Mouse (Mus musculus) forebrain, embryonic 14.5 days (tissue): ENCODE measurements around the gene Dmbt1. TPM values are rescaled to one million over a fixed set of nuclear protein-coding genes. Genes with fewer than 3 reads are reported as not detected.

Experiments
- ATAC-seq: fragments of 200-750 bp; cut with Nextera tagmentation; 2 replicates; pipeline ENCODE4 v1.8.0; 2017; ENCODE audit warnings: mild to moderate bottlenecking, moderate library complexity
- DNase-seq: peaks from one replicate; pipeline ENCODE4 v3.0.0-alpha.2; 2015; ENCODE audit warnings: low spot score
- H3K27ac ChIP-seq: fragments of 300-500 bp; sonication (generic); 2 replicates; pipeline ENCODE4 v1.5.1; 2014; ENCODE audit warnings: low read depth, mild to moderate bottlenecking, control low read depth, low read length, moderate library complexity
- H3K27me3 ChIP-seq: fragments of 300-500 bp; sonication (generic); replicated peaks from 2 replicates; pipeline ENCODE4 v1.6.1; 2014; ENCODE audit warnings: low read length, control low read depth, mixed read lengths; ENCODE audit not compliant: control insufficient read depth, insufficient read depth
- H3K36me3 ChIP-seq: fragments of 300-500 bp; sonication (generic); 2 replicates; pipeline ENCODE4 v1.6.1; 2014; ENCODE audit warnings: low read length, control low read depth; ENCODE audit not compliant: control insufficient read depth, insufficient read depth
- H3K4me1 ChIP-seq: fragments of 300-500 bp; sonication (generic); 2 replicates; pipeline ENCODE4 v1.6.1; 2014; ENCODE audit warnings: antibody characterized with exemption, low read length, control low read depth; ENCODE audit not compliant: control insufficient read depth, insufficient read depth
- H3K4me2 ChIP-seq: fragments of 300-500 bp; sonication (generic); 2 replicates; pipeline ENCODE4 v1.6.1; 2014; ENCODE audit warnings: mild to moderate bottlenecking, control low read depth, low read length
- H3K4me3 ChIP-seq: fragments of 300-500 bp; sonication (generic); 2 replicates; pipeline ENCODE4 v1.5.1; 2014; ENCODE audit warnings: low read depth, low read length, control low read depth
- H3K9ac ChIP-seq: fragments of 300-500 bp; sonication (generic); 2 replicates; pipeline ENCODE4 v1.6.1; 2014; ENCODE audit warnings: mild to moderate bottlenecking, low read length, control low read depth, moderate library complexity
- H3K9me3 ChIP-seq: fragments of 300-500 bp; sonication (generic); replicated peaks from 2 replicates; pipeline ENCODE4 v1.6.1; 2016; ENCODE audit warnings: low read length, control low read depth, mixed read lengths; ENCODE audit not compliant: control insufficient read depth
- WGBS: fragments of 180-500 bp; shearing (Covaris S2); extraction: QIAGEN DNeasy Blood & Tissue Kit; methylation state at CpG from one replicate; pipeline ENCODE4 v1.1.7; 2014; 5-methylcytosine and 5-hydroxymethylcytosine counted together
- polyA plus RNA-seq: library from polyadenylated mRNA; unstranded; fragments of >200 nt; fragmentation: Nextera tagmentation; extraction: Ambion mirVana; gene quantifications from 2 replicates; pipeline ENCODE4 v1.2.1, GENCODE M21; 2014

Dmbt1 gene
- polyA plus RNA-seq, 1 experiment from 2014 or later, result not detected

DNA sequence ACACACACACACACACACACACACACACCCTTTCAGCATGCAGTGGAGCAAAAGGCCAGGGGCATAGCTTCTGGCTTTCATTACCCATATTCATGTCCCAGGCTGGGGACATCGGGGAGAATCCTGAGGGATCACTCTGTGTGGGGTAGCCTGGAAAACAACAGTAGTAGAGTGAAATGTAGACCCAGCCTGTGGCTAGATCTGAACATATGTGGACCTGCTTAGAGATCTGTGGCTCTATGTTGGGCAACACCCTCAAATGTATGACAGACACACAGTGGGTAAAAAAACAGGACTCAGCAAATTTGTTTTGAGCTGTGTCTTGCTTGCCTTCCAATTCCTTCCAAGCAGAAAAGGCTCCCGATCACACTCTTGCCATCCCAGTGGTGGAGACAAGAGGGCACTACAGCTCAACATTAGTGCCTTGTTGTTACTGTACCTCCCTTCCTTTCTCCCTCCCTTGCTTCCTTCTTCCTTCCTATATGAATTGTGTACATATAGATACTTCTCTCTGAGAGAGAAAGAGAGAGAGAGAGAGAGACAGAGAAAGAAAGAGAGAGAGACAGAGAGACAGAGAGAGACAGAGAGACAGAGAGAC, 90.5 kb downstream of the Dmbt1 start:
- Histone ChIP-seq H3K4me3 (no peak overlapping the region), H3K4me1 (no peaks in the 10 kb centered on the region), H3K9me3 (no peaks in the 10 kb centered on the region), H3K4me2 (no peak overlapping the region), H3K36me3 (no peaks in the 10 kb centered on the region), H3K9ac (no peak overlapping the region), H3K27me3 (no peaks in the 10 kb centered on the region), H3K27ac (no peak overlapping the region)
- WGBS, result 98% methylated on average over 2 of the region's 2 CpGs
- no peak for ATAC-seq
- DNase-seq, result no peak

GRCm38 (mm10) chr7:131130021-131130420, 98.2 kb downstream of the Dmbt1 start:
- 76% methylated on average over 12 of the region's 12 CpGs for WGBS
- Histone ChIP-seq H3K9ac (no peak overlapping the region), H3K4me1 (no peaks in the 10 kb centered on the region), H3K27ac (no peak overlapping the region), H3K36me3 (no peaks in the 10 kb centered on the region), H3K4me2 (no peak overlapping the region), H3K4me3 (no peak overlapping the region), H3K9me3 (no peaks in the 10 kb centered on the region), H3K27me3 (no peaks in the 10 kb centered on the region)
- no peak for ATAC-seq
- no peak for DNase-seq

DNA sequence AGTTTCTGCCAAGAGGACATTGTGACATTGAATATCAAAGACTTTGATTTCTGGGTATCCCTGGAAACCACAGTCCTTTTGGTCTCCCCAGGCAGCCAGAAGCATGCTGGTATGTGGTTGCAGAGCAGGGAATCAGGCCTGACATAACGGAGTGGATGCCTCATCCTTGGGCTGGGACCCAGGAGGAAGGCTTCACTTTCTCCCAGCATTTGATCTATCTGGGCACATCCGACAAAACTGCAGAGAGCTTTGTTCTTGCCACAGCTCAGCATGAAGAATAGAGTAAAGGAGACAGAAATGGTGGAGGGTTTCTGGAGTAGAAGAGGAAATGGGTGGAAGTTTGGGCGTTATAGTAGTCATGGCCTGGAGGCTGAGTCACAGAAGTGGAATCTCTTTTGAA, 101.3 kb downstream of the Dmbt1 start:
- H3K4me3 ChIP-seq, result no peak overlapping the region
- H3K27me3 ChIP-seq, result no peaks in the 10 kb centered on the region
- 76% methylated on average over 3 of the region's 3 CpGs for WGBS
- no peak for ATAC-seq
- no peak overlapping the region for H3K9ac ChIP-seq
- H3K36me3 ChIP-seq, result no peaks in the 10 kb centered on the region
- H3K4me1 ChIP-seq, result no peaks in the 10 kb centered on the region
- H3K9me3 ChIP-seq, result no peaks in the 10 kb centered on the region
- DNase-seq, result no peak
- H3K4me2 ChIP-seq, result no peak overlapping the region
- H3K27ac ChIP-seq, result no peak overlapping the region

GRCm38 (mm10) chr7:131146214-131146613, 114.4 kb downstream of the Dmbt1 start, which contains the start of gene 4933402N03Rik:
Gene 4933402N03Rik, minus strand, starts transcription at chr7:131146314.
- Histone ChIP-seq H3K9ac (no peak within 1 kb of the TSS), H3K9me3 (no peaks in the 10 kb centered on the region), H3K27me3 (no peaks in the 10 kb centered on the region), H3K4me3 (no peak within 1 kb of the TSS), H3K4me2 (no peak within 1 kb of the TSS), H3K4me1 (no peaks in the 10 kb centered on the region), H3K27ac (no peak within 1 kb of the TSS), H3K36me3 (no peaks in the 10 kb centered on the region)
- DNase-seq, result no peak
- WGBS, result 91% methylated on average over 2 of the region's 2 CpGs
- ATAC-seq, result no peak

DNA sequence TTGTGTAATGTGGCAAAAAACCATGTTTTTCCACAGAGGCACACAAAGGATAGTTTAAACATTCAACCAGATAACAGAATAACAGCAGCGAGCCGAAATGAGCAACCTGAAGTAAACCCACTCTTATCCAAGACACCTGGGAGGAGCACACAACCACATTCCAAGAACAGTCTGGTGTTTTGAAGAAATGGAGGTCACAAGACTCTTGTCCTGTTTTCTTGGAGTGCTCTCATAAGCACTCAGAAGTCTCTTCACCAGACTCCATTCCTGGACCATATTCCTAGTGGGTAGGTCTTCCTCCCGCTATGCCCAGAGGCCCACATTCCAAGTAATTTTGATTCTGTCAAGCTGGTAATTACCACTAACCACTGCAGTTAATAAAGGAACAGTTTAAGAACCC, 118.3 kb downstream of the Dmbt1 start:
- Histone ChIP-seq H3K9ac (no peak overlapping the region), H3K27me3 (no peaks in the 10 kb centered on the region), H3K4me2 (no peak overlapping the region), H3K9me3 (no peaks in the 10 kb centered on the region), H3K36me3 (no peaks in the 10 kb centered on the region), H3K27ac (no peak overlapping the region), H3K4me1 (no peaks in the 10 kb centered on the region), H3K4me3 (no peak overlapping the region)
- 83% methylated on average over 3 of the region's 3 CpGs for WGBS
- DNase-seq (no peak), ATAC-seq (no peak)

DNA sequence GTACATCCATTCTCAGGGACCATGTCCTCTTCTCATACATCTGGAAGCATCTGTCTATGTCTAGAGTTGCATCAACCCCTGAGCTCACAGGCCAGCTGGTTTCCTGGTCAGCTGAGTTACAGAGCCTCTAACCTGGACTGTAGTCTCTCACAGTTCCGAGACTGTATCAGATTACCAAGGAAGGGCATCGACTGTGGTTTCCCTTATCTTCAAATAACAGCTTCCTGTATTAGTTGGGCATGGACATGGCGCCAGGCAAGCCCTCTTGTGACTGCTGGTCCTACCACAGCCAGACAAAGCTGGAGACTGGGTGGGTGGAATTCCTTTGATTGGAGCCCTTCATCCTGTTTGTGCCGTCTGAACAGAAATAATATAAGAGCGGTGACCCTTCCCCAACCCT, 121.2 kb downstream of the Dmbt1 start:
- no peak overlapping the region for H3K4me3 ChIP-seq
- ATAC-seq (no peak), DNase-seq (no peak)
- no peaks in the 10 kb centered on the region for H3K36me3 ChIP-seq
- H3K27me3 ChIP-seq, result no peaks in the 10 kb centered on the region
- 87% methylated on average over 5 of the region's 5 CpGs for WGBS
- no peak overlapping the region for H3K27ac ChIP-seq
- no peak overlapping the region for H3K9ac ChIP-seq
- no peak overlapping the region for H3K4me2 ChIP-seq
- H3K9me3 ChIP-seq, result no peaks in the 10 kb centered on the region
- H3K4me1 ChIP-seq, result no peaks in the 10 kb centered on the region

GRCm38 (mm10) chr7:131162251-131162650, 130.4 kb downstream of the Dmbt1 start:
- Histone ChIP-seq H3K27ac (no peak overlapping the region), H3K4me1 (no peaks in the 10 kb centered on the region), H3K9me3 (no peaks in the 10 kb centered on the region), H3K4me2 (no peak overlapping the region), H3K36me3 (no peaks in the 10 kb centered on the region), H3K9ac (no peak overlapping the region), H3K27me3 (no peaks in the 10 kb centered on the region), H3K4me3 (no peak overlapping the region)
- ATAC-seq, result no peak
- WGBS, result 82% methylated on average over 7 of the region's 7 CpGs
- DNase-seq, result no peak

GRCm38 (mm10) chr7:131167771-131168170, 135.9 kb downstream of the Dmbt1 start:
- Histone ChIP-seq H3K36me3 (no peaks in the 10 kb centered on the region), H3K4me3 (no peak overlapping the region), H3K9ac (no peak overlapping the region), H3K27ac (no peak overlapping the region), H3K4me1 (no peaks in the 10 kb centered on the region), H3K9me3 (no peaks in the 10 kb centered on the region), H3K27me3 (no peaks in the 10 kb centered on the region), H3K4me2 (no peak overlapping the region)
- DNase-seq (no peak), ATAC-seq (no peak)
- WGBS, result 79% methylated on average over 3 of the region's 3 CpGs

DNA sequence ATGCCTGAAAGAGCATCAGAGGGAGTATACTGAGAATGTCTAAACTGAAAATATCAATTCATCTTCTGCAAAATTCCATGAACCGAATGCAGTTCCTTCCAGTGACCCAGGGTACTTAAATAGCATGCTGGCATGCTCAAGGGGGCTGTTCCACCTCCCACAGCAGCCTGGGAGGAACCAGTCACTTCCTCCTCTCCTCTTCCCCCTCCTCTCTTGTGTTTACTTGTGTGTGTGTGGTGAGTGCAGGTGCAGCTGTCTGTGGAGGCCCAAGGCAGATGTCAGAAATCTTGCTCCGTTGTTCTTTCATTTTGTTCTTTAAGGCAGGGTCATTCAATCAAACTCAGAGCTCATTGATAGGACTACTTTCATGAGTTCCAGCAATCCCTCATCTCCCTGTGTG, 137.2 kb downstream of the Dmbt1 start:
- ATAC-seq, result no peak
- DNase-seq, result no peak
- Histone ChIP-seq H3K27me3 (no peaks in the 10 kb centered on the region), H3K4me3 (no peak overlapping the region), H3K9me3 (no peaks in the 10 kb centered on the region), H3K27ac (no peak overlapping the region), H3K9ac (no peak overlapping the region), H3K4me2 (no peak overlapping the region), H3K36me3 (no peaks in the 10 kb centered on the region), H3K4me1 (no peaks in the 10 kb centered on the region)
- WGBS, result 59% methylated on average over 2 of the region's 2 CpGs
